Mouse (Mus musculus) G1E (cell line): ENCODE measurements around the gene Colq.

ENCODE experiments used
- CTCF ChIP-seq: IDR thresholded peaks from 2 replicates; pipeline ENCODE4 v1.5.1; 2012; ENCODE audit warnings: low read depth, low read length, inconsistent platforms, mixed read lengths
- GATA1 ChIP-seq: IDR thresholded peaks from 2 replicates; pipeline ENCODE4 v1.6.1; 2012; ENCODE audit warnings: borderline replicate concordance, low read length, inconsistent platforms, mixed read lengths
- GATA2 ChIP-seq: IDR thresholded peaks from 2 replicates; pipeline ENCODE4 v1.6.1; 2012; ENCODE audit warnings: low read depth, low read length, inconsistent platforms, borderline replicate concordance
- POLR2AphosphoS5 ChIP-seq: IDR thresholded peaks from 2 replicates; pipeline ENCODE4 v1.6.1; 2012; ENCODE audit warnings: low read depth, low read length, inconsistent platforms; ENCODE audit not compliant: insufficient replicate concordance
- TAL1 ChIP-seq: conservative IDR thresholded peaks from 2 replicates; pipeline ENCODE4 v1.6.1; 2012; ENCODE audit warnings: low read depth, low read length, inconsistent platforms, mixed read lengths

GRCm38 (mm10) chr14:31503406-31503805 lies 87.7 kb downstream of the Colq start:
- TF ChIP-seq CTCF (no peak), TAL1 (no peak), POLR2AphosphoS5 (no peak), GATA1 (no peak), GATA2 (no peak)
